Mouse (Mus musculus): ENCODE measurements around the gene Pfn3.
"Not testable (repeated sequence)": the region's sequence is repeated elsewhere in the genome, so short reads cannot be mapped to it uniquely, and the experiment has no call there.

Pfn3 gene

DNA sequence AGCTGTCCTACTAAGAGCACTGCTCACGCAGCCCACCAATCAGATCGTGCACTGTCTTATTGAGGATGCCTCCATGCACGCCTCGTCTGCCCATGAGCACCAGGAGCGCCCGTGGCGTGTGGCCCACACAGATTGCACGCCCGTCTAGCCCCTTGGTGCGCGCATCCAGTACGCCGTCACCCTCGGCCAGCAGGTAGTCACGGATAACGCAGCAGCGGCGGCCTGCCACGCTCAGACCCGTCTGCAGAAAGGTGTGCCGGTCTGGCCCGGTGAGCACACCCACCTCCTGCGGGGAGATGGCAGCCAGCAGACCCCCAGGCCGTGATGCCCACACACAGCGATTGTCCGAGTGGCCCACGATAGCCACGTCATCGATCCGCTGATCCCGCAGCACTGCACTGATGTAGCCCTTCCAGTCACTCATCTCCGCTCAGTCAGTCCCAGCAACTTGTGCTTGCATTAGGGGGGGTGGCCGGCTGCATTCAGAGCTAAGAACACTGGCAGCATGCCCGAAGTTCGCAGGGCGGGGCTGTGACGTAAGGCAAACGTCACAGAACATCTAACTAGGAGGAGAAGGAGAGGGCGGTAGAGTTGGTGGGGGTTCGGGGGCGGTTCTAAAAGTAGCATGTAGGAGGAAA is at the start of gene Pfn3:
Pfn3 (minus strand) TSS at position 490 of the 638 bp plus-strand sequence.
- DNase-seq (ENCODE audit: low spot score), result peak; percentile 26

DNA sequence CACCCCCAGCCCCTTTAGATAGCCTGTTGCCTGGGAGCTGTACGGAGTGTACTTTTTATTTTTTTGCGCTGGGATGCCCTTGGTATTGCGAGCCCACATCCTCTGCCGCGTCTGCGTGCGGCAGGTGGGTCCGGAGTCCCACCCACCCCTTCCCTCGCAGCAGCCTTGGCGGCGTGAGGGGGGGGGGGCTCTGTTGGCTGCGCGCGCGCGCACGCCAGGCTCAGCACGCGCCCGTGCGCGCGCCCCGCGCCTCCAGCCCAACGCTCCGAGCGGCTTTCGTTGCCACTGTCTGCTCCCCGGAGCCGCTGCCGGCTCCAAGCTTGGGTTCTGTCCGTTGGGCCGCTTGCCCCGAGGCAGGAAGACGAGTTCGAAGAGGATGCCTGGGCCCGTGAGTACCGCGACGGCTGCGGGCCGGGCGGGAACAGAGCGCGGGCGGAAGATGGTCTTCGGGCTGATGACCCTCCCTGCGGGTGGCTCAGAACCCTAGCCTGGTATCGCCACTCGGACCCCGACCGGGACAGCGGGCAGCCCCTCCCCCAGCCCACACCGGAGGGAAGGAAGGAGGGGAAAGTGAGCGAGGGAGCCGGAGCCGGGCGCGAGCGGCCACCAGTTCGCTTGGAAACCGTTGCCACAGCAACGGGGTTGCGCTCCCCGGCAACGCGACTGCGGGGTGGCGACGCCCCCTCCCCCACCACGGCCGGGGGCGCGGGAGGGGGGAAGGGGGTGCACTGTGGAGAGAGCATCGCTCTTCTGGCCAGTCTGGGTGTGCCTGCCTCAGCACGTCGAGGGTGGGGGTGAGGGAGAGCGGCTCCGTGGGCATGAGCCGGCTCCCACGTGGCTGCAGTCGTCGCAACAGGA is 49.2 kb upstream of the Pfn3 start, which contains the start of gene Prr7:
Prr7 (plus strand) TSS at position 241 of the 858 bp plus-strand sequence.
- DNase-seq (ENCODE audit: low spot score), result peak; percentile 59

DNA sequence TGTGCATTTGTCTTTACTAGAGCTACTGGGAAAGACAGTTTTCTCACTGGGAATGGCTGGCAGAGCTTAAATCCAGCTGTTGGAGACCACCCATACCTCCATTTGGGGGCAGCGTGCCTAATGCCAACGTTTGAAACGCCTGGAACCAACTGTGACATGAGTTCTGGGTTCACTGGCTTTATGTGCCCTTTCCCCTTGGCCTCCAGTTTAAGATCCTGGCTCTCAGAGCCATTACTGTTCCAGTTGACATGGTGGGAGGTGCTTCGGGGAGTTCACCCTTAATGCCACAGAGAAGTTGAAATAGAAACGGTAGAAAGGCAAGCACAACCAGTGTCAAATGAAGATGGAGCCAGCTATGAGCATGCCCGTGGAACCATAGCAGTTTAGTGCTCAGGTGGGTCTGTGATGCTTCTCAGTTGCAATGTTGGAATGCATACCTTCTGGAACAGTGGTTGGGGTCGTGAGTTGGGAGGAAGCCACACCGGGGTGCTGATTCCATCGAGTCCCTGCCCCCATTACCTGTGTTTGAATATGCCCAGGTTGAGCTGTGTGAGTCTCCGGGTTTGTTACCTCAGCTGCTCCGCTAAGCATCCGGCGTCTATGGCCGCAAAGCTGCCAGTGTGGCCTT is 48.5 kb upstream of the Pfn3 start:
- no peak for DNase-seq (ENCODE audit: low spot score)

DNA sequence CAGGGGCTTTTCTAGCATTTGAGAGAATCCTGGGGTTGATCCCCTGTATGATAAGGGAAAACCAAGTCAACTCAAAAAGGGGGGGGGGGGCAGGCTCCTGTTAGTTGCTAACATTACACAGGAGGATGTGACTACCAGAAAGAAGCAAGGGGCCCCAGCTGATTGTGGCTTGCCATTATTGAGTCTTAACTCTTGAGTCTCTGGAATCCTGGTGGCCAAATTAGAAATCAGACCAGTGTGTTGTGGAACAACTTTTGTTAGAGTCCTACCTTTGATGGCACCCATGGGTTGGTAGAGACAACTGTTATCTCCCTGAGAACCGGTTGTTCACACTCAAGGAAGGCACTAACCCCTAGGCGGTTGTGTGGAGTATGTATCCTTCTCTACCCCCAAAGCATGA is 47.9 kb upstream of the Pfn3 start:
- DNase-seq (ENCODE audit: low spot score), result no peak

DNA sequence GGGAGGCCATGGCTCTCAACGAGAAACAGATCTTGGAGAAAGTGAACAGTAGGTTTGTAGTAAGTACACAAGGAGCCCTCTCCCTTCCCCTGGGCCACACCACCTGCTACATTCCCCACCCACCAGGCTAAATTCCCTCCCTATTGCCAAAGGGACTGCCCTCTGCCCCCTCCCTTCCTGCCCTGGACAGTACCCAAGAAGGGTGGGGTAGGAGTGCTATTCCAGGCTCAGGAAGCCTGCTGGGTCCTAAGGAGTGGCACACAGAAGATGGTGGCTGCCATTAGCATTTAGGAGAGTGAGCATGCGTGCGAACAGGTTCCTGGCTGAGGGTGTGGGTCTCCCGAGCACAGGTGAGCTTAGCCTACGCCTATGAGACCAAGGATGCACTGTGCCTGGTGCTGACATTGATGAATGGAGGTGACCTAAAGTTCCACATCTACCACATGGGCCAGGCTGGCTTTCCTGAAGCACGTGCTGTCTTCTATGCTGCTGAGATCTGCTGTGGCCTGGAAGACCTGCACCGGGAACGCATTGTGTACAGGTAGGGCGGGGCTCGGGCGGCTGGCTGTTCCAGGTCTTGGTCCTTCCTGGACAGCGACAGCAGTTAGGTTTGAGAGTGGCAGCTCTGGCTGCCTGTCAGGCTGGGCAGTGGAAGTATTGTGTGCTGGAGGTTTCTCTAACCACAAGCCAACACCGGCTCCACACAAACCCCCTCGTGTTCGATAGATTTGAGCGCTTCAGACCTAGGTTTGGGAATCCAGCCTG is 36.9 kb upstream of the Pfn3 start:
- DNase-seq (ENCODE audit: low spot score), result no peak

DNA sequence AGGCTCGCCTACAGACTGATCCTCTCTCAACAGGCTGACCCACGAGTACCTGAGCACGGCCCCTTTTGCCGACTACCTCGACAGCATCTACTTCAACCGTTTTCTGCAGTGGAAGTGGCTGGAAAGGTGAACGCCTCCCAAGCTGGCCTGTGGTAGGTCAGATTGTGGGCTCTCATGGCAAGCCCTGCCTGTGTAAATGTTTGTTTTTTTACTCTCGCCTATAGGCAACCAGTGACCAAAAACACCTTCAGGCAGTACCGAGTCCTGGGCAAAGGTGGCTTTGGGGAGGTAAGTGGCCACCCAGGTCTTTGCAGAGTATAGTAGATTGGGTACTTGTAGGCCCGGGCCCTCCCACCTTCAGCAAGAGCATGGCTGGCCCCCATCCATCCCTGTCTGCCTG is 36.3 kb upstream of the Pfn3 start:
- DNase-seq (ENCODE audit: low spot score), result no peak

DNA sequence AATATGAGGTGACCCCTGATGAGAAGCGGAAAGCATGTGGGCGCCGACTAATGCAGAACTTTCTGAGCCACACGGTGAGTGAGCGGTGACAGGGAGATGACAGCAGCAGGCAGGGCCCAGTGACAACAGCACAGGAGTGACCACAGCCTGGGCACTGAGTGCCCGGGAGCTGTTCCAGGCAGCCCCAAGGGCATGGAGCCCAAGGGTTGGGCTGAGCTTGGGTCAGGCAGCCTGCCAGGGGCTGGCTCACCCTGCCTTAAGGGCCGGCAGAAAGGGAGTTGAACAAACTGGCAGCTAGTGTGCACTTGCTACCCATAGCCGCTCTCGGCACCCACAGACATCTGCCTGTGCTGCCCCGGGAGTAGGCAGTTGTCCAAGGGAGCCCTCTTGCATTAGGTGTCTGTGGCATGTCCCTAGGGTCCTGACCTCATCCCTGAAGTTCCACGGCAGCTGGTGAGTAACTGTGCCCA is 35.5 kb upstream of the Pfn3 start:
- peak; percentile 70 for DNase-seq (ENCODE audit: low spot score)

DNA sequence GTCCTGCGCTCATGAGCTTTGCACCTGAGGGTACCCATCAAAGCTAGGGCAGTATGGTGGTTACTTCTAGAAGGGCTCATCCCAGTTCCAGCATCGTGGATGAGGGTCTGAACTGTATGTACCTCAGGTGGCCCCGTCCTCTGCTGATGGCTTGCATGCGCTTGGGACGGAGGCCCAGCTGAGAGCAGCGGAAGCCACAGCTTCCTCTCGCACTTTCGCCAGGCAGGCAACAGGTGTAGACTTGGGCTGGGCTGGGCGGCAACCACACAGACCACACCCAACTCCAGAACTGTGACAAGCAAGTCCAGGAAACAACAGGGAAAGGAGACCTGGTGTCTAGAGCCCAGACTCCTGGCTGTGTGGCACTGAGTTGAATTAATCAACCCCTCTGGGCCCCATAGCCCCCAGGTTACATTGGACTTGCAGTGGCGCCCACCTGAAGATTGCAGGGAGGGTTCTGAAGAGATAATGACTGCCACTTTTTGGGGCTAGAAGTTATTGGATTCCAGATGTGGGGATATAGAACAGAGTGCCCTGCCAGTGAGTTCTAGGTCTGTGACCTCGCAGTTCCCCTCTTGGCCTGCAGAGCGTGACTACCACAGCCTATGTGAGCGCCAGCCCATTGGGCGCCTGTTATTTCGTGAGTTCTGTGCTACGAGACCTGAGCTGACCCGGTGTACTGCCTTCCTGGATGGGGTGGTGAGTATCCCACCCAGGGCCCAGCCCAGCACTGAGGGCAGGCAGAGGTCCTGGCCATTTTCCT is 34.8 kb upstream of the Pfn3 start:
- DNase-seq (ENCODE audit: low spot score), result no peak

DNA sequence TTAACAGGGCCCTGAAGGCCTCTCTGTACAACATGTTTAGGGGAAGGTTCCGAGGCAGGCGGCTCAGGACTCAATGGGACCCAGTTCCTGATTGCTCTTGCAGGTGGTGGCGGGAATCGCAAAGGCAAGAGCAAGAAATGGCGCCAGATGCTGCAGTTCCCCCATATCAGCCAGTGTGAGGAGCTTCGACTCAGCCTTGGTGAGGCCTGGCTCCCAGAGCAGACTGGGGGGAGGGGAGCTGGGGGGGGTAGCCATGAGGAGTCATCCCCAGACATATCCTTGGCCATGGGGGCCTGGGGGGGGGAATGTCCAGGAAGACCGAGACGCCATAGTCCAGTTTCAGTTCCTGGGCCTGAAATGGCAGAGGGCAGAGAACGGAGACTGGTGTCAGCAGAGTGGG is 34.2 kb upstream of the Pfn3 start:
- no peak for DNase-seq (ENCODE audit: low spot score)

DNA sequence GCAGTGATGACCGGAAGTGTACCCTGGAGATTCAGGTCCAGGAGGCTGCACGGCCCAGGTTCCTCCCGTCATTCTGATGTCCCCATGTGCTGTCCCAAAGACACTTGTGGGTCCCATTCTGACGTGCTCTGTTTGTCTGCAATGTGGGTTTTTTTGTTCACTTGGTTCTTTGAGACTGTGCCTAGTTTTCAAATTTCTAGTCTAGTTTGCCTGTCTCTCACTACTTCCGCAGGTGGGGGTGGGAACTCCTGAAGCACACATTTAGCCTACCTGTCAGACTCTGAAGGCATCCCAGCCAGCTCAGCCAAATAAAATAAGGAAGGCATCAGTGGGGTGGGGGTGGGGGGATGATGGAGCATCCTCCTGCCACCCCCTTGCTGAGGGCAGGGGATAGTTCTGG is 33.1 kb upstream of the Pfn3 start:
- no peak for DNase-seq (ENCODE audit: low spot score)

DNA sequence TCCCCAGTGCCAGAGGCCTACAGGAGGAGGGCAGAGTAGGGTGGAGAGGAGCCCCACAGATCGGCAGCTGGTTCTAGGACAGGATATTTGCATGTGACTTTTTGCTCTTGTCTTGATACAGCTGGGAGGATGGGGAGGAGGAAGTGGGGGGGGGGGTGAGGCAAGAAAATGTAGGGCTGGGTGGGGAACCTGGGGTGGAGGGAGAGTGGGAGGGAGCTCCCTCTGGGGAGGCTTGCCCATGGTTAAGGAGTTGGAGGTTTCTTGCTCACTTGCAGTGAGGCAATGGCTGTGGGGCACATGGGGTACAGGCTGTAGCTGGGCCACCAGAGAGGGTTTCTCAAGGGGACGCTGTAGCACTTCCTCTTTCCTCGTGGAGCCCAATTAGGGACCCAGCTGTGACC is 32.5 kb upstream of the Pfn3 start:
- DNase-seq (ENCODE audit: low spot score), result no peak

DNA sequence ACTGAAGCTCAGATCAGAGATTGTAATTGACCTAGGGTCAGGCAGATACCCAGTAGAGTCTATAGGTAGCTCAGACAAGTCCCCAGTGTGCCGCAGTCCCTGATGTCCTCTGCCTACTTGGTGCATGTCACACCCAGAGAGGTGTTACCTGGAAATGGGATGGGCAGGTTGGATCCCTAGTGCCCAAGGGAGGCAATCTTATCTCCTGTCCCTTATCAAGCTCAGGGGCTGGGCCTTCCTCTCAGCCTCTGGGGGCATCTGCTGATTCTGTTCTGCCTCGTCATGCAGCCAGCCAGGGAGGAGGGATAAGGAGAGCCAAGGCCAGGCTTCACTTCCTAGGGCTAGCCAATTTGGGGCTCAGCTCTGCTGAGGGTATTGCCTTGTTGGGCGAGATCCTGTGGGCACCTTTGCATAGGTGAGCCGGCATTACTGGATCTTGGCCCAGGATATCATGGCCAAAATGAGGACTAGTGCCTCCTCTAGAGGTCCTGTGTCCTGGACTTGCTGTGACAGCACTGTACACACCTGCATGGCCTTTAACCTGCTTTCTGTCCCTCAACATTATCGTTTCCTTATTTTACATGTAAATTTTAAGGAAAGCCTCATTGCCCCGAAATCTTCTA is 31.6 kb upstream of the Pfn3 start:
- no peak for DNase-seq (ENCODE audit: low spot score)

DNA sequence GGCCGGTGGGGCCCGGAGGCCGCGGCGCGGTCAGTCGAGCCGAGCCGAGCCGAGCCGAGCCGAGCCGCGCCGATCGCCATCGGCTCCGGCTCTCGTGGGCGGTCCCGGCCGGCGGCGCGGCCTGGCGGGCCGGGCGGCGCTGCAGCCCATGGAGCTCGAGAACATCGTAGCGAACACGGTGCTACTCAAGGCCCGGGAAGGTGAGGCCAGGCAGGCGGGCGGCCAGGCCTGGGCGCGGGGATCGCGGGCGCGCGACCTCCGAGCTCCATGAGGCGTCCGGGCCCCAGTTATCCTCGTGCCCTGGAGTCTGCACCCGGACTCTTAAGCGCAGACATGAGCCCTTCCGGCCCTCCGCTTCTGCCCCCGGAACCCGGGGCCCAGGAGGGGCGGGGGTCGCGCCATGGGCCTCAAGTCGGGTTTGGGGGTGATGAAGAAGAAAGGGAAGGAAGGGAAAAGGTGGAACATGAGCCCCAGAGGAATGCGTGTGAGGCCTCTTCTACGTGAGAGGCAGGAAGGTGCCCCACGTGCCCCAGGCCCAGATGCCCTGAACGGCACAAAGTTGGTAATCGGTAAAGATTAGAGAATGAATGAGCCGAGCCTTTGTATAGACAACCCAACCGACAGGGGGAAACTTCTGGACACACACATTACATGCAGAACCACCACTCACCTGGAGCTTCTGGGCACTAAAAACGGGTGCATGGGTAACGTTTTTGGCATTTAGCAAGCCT is 30.5 kb upstream of the Pfn3 start:
- no peak for DNase-seq (ENCODE audit: low spot score)

DNA sequence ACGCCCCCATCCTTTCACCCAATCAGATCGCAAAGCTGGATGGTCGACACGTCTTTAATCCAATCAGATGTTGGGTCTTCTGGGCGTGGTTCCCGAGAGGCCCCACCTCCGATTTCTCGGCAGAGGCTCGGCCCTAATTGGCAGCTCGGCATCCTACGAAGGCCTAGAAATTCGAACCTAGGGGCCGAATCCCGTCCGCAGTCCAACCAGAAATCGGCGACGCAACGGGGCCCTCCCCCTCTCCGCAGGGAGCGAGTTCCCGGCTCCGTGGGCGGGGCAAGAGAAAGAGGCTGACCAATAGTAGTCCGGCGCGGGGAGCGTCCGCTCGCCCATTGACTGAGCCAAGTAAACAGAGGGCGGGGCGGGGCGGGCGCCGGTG is 29.9 kb upstream of the Pfn3 start, which contains the start of gene Grk6:
Grk6 (plus strand) TSS at position 136 of the 379 bp plus-strand sequence.
- peak; percentile 98 for DNase-seq (ENCODE audit: low spot score)

DNA sequence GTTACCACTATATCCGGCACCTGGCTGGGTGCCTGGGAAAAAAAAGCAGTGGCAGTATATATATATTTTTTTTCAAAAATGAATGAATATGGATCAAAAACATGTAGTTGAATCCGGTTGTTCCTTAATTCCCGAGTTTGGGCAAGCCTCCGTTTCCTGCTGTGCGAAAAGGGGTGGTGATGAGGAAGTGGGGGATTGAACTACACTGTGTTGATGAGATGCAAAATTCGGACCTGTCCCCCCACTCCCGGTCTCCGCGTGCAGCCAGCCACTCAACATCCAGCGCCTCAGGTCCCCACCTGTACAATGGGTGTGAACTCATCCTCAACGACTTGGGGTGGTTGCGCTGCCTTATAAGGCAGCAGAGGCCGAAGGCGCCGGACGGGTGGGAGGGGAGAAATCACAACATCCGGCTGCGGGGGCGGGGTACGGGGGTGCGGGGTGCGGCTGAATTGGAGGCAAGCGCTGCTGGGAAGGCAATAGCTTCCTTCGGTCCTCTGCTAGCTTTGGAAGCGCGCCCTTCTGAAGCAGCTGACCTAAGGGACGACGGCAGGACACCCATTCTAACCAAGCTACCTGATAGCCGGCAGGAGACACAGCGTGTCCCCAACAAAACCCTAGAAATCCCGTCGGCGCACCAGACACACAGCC is 29.4 kb upstream of the Pfn3 start:
- no peak for DNase-seq (ENCODE audit: low spot score)

DNA sequence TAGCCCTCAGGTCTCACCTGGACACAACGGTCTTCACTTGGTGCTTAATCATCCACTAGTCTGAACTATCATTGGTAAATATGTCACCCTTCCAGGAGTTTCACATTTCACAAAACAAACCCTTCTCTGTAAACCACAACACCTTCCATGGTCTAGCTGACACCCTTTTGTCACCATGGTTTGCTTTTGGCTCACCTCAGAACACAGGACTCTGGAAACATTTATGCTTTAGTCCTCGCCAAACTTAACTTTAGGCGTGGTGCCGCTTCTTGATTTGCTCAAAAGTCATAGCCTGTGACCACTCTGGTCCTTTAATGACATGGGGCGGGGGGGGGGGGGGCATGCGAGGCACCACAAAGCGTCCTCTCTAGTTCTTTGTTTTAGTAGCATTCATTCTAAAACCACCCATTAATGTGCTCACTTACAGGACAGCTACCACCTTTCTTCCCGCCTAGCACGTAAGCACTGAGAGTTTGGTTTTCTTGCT is 28.8 kb upstream of the Pfn3 start:
- DNase-seq (ENCODE audit: low spot score), result no peak

DNA sequence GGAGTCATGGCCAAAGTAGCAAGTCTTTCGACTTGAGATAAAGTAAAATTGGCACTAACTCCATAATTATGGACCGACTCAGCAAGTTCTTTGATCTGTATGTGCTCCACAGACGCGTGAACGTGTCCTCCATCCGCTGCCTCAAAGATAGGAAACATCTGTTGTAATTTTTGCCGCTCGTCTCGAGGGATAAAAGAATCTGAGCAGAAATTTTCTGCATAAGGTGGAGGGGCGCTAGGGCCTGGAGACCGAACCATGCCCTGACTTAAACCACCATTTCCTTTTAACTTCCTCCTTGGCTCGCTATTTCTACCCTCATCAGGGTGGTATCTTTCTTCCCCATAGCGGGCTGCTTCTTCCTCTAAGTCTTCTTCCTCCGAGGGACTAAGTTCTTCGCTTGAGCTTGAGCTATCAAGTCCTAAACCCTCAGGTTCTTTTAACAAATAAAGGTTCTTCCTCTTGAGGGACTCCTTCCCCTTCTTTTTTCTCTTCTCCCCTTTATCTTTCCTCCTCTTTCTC is 22.1 kb upstream of the Pfn3 start:
- not testable (repeated sequence) for DNase-seq (ENCODE audit: low spot score)

DNA sequence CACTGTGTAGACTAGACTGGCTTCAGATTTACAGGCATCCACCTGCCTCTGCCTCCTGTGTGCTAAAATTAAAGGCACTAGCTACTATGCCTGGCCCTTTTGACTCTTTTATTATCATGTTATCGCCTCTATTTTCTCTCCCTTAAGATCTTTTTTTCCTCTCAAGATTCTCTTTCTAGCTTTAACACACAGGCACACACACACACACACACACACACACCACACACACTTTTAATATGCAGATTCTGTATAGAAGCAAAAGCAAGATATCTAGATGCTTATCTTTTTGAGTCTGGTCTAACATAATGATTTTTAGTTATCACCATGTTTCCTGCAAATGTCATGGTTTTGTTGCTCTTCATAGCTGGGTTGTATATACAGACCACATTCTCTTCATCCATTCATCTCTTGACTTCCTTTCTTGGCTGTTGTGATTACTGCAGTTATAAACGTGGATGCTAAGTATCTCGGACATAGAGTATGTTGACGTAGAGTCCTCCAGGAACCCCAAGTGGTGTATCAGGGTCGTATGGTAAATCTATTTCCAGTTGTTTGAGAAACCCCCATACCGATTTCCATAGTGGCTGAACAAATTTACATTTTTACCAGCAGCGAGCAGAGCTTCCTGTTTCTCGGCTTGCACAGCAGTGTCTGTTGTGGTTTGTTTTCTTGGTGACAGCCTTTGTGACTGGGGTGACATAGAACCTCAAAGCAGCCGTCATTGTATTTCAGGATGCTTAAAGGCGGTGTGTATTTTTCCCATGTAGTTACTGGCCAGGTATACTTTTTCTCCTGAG is 17.1 kb upstream of the Pfn3 start:
- DNase-seq (ENCODE audit: low spot score), result no peak
